Mouse (Mus musculus) ES-E14 (cell line): ENCODE data around the gene Pla2g5.

Experiments
- CHD2 ChIP-seq: IDR thresholded peaks from 2 replicates; pipeline ENCODE4 v1.6.1; 2014; ENCODE audit warnings: mild to moderate bottlenecking, low read depth, low read length, inconsistent platforms
- ZC3H11A ChIP-seq: IDR thresholded peaks from 2 replicates; pipeline ENCODE4 v1.6.1; 2012; ENCODE audit warnings: low read depth, mild to moderate bottlenecking, inconsistent platforms, low read length, borderline replicate concordance

- TF ChIP-seq ZC3H11A = no peak
- TF ChIP-seq CHD2 = no peak
Observed at GRCm38 (mm10) chr4:138755983-138756382, 107.3 kb downstream of the Pla2g5 start.
